Mouse (Mus musculus) mesoderm, embryonic 11.5 days (tissue): ENCODE results near the gene Xrcc3.

Experiments used
- DNase-seq: peaks from one replicate; pipeline ENCODE4 v3.0.0-alpha.2; 2012; ENCODE audit warnings: low read depth, low spot score

Gene Xrcc3

GRCm38 (mm10) chr12:111774845-111775244 lies 38.8 kb downstream of the Xrcc3 start:
- DNase-seq, result no peak

- no peak for DNase-seq
Observed at GRCm38 (mm10) chr12:111774156-111774555, 39.5 kb downstream of the Xrcc3 start.

DNA sequence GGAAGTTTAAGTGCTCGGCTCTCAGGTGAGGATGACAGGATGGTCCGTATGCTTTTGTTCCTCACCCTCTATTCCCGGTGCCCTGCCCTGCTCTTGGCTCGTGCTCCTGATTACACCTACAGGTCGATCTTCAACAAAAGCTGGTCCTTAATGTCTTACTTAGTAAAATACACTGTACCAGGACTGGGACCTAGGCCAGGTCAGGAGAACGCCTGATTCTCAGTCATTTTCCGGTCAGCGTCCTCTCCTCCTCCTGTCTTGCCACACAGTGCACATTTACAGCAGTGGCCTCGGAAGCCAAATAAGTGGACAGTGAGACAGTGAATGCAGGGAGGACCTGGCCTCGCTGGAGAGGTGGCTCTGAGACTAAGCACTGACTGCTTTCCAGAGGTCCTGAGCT lies 43.0 kb downstream of the Xrcc3 start:
- no peak for DNase-seq

DNA sequence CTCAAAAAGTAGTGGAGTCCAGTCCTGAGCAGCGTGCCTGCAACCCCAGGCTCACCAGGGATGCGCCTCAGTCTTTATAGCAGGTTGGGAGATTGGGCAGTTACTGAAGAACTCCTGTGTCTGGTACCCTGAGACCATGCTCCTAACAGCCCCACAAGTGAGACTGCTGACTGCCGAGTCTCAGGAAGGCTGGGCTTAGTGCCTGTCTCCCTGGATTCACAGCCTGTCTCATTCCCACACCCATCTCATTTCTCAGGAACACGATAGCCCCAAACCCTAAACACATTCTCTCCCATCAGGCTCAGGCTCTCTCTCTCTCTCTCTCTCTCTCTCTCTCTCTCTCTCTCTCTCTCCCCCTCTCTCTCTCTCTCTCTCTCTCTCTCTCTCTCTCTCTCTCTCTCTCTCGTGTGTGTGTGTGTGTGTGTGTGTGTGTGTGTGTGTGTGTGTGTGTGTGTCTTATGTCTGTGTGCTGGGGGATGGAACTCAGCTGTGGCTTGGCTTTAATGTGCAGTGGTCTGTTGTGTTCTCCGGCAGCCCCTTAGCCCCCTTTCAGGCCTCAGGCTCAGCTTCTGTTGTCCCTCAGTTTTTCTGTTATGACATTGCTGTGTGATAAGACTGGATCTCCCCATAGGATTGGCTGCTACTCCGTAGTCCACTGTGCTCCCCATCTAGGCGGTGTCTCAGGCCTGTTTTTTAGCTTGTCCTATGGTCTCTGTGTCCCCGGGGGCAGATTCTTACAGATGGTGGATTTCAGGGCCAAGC lies 43.7 kb downstream of the Xrcc3 start:
- peak; percentile 23 for DNase-seq

- DNase-seq, result no peak
Observed at GRCm38 (mm10) chr12:111769306-111769705, 44.4 kb downstream of the Xrcc3 start.

DNA sequence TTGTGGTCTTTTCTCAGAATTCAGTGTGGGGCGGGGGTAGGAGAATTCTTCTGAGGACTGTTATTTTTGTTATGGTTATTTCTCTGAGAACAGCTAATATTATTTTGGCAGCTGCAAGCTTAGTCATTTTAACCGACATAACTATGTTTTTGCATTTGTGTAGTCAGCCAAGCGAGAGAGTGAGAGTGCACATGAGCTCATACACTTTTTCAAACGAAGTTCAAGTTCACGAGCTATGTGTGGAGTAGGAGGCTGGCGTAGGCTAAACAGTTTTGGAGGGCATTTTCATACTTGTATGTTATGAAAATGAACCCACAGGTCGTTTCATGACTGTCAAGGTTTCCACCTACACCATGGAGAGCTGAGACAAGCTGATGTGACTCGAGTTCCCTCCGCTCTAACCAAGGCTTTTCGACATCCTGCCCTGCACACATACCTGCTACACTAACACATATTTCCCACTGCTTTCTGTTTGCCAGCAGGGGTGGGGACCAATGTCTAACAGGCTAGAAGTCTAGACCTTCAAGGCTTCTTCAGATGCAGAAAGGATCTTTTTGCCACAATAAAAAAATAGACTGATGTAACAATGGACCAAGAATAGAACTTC lies 45.2 kb downstream of the Xrcc3 start:
- no peak for DNase-seq

GRCm38 (mm10) chr12:111766313-111767236 lies 47.1 kb downstream of the Xrcc3 start:
- peak; percentile 59 for DNase-seq

GRCm38 (mm10) chr12:111762620-111763280 lies 50.9 kb downstream of the Xrcc3 start:
- no peak for DNase-seq

DNA sequence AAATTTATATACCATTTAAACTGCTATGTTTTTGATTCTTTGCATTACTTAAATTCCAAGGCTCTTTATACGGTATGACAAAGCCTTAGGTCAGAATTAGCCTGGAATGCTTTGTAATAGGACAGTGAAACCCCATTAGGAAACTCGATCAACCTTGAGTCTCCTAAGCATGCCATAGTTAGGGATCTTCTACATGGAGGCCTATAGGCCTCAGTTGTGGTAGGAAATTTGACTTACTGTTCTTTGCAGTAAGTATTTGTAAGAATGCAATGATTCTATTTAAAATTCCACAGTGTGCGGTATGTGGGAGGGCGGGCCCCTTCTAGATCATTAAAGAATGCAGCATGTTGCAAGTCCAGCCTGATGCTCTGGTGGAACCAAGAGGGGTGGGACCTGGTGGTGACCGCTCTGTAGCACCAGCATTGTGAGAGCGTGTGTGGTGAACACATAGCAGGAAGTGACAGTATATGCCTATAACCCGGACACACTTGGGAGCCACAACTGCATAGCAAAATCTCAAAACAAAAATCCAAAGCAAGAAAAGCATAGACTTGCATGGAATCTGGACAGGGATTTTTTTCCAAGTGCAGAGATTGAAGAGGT lies 53.3 kb downstream of the Xrcc3 start:
- no peak for DNase-seq

- peak; percentile 52 for DNase-seq
Observed at GRCm38 (mm10) chr12:111759176-111760061, 54.3 kb downstream of the Xrcc3 start.

DNA sequence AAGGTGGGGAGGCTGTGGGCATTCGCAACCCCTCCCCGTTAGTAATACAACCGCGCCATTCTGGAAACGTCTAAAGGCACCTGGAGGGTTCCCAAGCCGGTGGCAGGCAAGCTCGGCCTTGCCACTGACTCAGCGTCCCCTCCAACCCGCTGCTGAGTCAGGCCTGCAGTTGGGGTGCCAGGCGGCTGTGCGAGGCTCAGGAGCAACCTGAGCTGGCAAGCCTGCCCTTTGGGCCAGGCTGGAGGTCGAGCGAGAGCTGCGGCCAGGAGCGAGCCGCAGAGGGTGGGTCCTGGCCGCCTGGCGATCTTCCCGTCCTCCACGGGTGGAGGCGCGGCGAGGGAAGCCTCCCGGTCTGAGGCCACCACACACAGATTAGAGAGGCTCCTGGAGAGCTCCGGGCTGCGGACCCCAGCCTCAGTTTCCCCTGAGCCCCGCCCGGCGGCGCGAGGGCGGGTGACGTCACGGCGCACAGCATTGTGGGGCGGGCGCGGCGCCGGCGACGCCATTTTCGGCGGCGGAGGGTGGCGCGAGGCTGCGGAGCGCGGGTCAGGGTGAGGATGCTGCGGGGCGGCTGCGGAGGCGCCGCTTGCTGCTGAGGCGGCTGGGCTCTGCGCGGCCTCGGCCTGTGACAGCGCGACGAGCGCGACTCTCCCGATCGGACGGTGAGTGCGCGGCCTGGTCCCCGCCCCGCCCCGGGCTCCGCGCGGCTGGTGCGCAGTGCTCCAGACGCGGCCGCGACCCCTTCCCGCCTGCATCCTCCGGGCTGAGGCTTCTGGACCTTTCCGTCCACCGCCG lies 55.1 kb downstream of the Xrcc3 start, which contains the start of gene Klc1:
Gene Klc1 (plus strand): TSS at position 469 of the 795 bp plus-strand sequence.
- DNase-seq, result peak; percentile 73

DNA sequence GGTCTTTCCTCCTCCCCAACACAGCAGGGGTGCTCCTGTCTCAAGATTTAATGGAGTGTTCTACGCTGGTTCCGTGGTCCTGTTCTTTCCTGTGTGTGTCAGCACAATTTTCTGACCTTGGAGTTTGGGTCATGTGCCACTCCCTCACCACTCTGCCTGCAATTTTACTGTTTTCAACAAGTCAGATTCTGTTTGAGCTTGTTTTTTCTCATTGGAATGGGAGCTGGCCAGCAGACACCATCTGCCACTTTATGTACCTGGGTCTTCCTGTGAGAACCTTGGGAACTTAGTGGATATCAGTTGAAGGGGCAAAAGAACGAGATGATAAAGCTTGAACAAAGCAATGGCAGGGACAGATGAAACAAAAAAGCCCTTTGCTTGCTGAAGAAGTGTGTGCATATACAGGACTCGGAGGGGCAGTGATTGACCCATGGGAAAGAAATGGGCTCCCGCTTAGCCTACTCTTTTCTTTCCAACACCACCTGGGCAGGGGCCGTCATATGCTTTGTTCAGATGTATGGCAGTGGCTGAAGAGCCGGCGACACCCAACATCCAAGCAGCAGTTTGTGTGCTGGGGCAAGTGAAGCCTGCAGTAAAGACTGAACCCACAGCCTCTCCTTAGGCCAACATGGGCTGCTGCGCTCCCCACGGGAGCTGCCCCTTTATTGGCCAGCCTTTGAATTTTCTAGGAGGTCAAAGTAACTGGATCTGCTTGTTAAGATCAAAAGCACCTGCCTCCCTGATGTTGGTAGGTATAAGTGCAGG lies 55.9 kb downstream of the Xrcc3 start:
- no peak for DNase-seq

- no peak for DNase-seq
Observed at GRCm38 (mm10) chr12:111756698-111757082, 57.0 kb downstream of the Xrcc3 start.

DNA sequence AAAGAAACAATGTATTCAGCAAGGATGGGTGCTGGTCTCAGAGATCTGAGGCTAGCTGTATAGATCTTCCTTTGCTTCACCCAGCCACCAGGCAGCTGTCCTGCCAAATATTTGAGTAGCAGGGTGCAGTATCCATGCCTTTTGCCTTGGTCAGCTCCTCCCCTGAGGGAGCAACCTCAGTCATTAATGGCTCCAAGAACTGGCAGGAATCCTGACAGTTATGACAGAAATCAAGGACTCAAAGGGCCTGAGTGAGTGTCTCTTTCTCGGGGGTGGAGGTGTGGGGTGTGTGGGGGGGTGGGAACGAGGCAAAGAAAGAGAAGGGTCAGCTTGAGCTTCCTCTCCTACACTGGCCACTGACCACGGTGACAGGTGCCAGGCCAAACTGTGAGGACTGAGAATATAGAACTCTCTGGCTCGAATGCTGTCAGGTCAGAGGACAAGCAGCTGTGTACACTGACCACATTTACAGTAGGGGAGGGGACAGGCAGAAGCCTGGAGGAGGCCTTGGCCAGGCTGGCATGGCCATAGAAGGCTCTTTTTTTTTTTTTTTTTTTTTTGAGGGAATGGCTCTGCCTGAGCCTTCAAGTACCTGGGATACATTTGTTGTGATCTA lies 57.5 kb downstream of the Xrcc3 start:
- no peak for DNase-seq

DNA sequence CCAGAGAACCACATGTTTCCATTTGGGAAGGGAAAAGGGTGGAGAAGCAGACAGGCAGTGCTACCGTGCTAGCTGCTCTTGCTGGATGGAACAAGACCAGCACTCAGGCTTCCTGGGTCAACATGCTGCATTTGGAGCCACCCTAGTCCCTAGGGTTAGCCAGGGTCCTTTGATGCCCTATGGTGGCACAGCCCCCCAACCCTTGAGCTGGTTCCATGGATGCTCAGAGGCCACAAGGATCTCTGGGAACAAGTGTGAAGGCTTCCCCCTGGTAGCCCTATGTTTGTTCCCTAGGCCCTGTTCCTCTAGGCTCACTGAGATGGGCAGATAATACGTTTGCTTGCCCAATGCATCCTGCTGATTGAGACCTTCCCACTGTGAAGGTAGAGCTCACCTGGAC lies 58.4 kb downstream of the Xrcc3 start:
- no peak for DNase-seq

DNA sequence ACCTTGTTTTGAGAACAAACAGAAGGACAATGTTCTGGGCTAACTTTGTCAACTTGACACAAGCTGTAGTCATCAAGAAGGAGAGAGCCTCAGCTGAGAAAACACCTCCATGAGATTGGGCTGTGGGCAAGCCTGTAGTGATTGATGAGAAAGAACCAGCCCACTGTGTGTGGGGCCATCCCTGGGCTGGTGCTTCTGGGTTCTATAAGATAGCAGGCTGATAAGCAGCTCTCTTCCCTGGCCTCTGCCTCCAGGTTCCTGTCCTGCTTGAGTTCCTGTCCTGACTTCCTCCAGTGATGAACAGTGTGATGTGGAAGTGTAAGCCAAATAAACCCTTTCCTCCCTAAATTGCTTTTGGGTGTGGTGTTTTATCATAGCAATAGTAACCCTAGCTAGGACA lies 59.0 kb downstream of the Xrcc3 start:
- no peak for DNase-seq

GRCm38 (mm10) chr12:111753347-111753746 lies 60.3 kb downstream of the Xrcc3 start:
- no peak for DNase-seq
